Mouse (Mus musculus) ovary, postnatal 10 days (tissue): Measurements from ENCODE around the gene Eipr1.
A peak's percentile ranks its signal among the peaks of the same experiment; 100 is the strongest.
"Not testable (repeated sequence)": the region's sequence is repeated elsewhere in the genome, so short reads cannot be mapped to it uniquely, and the experiment has no call there.

Experiments
- DNase-seq: peaks from one replicate; pipeline ENCODE4 v3.0.0; 2022; ENCODE audit warnings: low spot score

Eipr1 gene

DNA sequence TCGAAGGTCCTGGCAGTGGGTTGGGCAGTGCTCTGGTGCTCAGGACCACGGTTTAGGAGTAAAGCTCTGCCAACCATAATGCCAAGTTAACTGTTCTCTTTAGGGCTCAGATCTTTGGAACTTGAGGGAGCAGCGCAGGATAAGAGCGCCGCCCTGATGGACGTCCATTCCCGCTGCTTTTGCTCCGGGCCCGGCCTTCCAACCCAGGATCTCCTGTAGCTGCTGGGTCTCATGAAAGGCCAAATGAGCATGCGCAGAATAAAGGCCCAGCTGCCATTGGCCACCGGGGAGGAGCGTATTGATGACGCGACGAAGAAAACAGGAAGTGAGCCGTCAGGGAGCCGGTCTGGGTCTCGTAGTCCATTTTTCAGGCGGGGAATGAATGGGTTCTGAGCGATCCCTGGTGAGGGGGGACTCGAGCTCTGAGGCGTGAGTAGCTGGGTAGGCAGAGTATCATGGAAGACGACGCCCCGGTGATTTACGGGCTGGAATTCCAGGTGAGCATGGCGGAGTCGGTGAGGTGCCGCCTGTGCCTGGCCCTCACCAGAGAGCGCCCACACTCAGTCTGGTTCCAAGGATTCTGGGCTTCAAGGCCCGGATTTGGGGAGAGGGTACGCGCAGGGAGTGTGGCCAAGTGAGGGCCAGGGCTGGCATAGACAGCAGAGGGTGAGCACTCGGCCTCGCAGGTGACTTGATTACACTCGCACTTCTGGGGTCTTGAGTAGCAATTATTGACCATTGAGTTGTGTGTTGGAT, at the start of gene Eipr1:
Gene Eipr1, plus strand, starts transcription at position 296 of the 756 bp plus-strand sequence.
- DNase-seq, result peak; percentile 55

DNA sequence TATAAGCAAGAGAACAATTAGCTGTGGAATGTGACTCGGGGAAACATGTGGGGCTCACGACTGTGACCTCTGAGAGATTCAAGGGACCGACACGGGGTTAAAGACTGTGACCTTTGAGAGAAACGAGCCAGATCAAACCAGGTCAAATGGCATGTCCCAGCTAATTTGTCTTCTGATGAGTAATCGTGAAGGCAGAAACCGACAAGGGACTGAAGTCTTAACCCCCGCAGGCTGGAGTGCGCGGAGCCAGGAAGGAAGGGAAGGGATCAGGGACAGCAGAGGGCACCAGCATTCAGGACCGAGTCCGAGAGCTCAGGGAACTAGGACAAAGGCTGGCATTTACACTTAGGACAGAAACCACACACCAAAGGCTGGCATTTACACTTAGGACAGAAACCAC, 47.2 kb upstream of the Eipr1 start:
- no peak for DNase-seq

DNA sequence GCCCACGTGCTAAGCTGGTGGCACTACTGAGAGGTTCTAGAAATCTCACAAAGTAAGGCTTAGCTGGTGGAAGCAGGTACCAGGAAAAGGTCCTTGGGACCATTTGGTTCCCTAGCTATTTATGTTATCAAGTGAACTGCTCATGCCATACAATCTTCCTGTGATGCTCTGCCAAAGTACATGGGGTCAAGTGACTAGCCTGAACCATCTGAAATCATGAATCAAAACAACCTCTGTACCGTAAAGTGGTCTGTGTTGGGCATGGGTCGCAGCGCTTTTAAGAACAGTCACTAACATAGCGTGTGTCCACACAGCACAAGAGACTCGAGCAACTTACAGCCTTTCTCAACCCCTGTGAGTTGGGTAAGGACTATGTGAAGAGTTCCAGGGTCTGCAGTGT, 46.4 kb upstream of the Eipr1 start:
- no peak for DNase-seq

DNA sequence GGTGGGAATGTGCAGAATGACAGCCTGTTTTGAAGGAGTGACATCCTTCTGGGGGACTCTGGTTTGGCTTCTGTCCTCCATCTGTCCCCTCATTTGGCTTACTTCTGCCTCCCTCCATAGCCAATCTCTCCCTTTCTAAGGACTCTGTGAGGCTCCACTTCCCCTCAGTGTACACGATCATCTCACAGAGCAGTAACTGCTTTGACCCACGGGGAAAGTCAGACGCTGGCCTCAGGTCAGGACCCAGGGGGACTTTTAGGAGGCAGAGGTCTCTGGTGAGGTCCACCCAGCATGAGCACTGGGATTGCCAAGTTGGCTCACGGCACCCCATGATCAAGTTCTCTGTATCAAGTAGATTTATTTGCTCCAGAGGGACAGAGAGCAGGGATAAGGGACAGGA, 43.4 kb upstream of the Eipr1 start:
- no peak for DNase-seq

DNA sequence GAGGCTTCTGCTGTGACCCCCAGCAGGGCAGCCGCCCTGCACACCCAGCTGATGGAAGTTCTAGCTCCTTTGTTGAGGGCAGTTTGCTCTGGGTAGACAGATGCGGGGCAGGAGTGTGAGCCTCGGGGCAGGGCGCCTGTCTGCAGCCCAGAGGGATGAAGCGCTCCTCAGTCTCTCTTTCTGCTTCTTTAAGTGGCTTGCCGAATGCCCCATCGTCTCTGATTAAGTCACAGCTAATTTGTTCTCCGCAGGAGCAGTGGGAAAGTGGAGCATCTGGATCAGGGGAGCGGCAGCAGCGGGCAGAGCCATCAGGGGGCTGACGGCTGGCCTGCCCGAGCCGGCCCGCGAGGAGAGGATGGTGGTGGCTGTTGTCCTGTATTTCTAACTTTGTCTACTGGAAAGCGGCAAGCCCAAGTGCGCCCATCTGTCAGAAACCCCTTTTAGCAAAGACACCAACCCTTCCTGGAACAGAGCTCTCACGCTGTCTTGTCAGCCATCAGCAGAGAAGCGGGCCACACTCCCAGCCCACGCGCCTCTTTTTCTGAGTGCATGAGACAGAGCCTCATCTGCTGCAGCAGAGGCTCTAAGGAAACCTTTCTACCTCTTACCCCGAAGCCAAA, 40.9 kb upstream of the Eipr1 start:
- DNase-seq, result no peak

DNA sequence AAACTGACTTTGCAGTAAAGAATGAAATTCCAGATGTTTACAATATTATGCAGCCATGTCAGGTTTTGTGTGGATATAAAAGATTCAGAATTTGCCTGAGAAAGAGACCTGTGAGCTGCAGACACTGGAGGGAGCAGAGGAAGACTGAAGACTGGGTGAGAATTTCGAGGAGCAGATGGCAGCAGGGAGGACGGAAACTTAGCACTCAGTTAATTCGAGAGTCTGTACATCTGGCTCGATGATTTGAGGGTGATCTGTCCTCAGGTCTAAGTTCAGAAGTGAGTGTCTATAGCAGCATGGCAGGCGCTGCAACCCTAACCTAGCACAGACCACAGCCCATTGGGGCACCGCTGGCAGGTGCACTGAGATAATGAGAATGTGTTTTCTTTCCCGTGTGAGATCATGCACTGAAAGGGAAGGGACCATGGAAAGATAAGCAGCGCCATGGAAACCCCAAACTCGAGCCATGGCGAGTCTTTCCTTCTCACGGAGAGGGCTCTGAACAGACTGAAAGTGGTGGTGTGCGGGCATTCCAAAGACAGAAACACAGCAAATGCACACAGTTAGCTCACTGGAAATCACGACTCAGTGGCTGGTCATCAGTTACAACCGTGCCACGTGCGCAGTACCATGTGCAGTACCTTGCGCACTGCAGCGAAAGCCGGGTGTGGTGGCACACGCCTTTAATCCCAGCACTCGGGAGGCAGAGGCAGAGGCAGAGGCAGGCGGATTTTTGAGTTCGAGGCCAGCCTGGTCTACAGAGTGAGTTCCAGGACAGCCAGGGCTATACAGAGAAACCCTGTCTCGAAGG, 36.6 kb upstream of the Eipr1 start:
- DNase-seq, result no peak

DNA sequence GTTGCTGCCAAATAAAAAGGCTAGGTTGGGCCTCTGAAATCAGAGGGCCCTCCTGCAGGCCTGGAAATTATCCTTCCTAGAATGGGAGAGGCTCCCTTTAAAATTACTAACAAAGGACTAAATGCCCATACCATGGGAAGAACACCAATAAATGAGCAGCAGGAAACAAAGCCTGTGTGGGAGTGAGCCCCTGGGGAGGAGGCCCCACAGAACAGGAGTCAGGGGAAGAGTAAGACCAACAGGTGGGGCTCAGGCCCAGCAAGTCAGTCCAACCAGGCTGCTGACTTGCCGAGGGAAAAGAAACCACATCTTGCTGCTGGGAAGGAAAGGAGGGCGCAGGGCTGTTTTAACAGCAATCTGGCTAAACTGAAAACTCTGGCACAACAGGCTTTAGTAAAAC, 34.5 kb upstream of the Eipr1 start:
- DNase-seq, result no peak

DNA sequence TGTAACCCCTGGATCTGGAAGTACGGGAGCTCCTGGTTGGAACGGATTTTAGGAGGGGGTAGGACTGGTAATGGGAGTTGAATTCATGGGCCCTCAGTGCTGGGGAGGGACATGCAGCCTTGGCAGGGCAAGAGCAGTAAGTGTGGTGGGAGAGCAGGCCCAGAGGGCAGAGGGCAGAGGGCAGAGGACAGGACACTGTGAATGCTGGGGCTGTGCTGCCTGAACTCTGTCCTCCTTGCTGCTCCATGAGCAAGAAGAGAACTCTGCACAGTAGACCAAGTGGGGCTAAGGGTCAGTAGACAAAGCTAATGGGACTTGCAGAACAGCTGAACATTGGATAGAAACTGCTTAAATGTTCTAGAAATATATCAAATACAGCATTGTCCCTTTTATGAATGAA, 33.5 kb upstream of the Eipr1 start:
- no peak for DNase-seq

DNA sequence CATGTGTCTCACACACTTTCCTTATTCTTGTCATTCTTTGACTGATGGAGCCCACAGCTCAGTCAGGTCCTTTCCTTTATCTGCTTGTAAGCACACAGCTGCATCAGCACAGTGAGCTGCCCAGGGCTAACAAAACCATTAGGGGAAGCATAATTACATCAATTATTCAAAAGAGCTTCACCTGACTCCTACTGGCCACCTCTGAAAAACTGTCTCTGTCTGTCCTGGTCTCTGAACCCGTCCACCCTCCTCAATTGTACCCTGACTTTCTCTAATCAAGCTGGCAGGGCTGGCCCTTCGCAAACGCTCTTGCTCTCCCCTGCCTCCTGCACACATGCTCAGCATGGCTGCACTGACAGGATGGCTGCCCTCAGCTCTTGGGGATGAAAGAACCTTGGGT, 27.2 kb upstream of the Eipr1 start:
- DNase-seq, result no peak

DNA sequence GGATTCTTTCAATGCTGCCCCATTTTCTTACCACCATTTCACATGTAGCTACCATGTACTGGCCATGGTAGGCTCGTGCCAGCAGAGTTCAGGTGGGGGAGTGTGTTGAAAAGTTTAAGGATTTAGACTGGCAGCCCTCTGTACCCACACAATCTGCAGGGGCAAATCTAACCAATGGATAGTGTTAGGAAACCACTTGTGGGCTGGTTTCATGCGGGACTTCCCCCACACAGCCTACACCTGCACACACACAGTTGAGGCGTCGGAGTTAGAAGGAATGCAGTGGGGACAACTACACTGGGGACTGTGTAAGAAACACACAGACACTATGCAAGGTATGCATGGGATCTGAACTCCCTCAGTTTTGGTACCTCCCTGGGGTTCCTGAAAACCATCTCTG, 25.4 kb upstream of the Eipr1 start:
- DNase-seq, result no peak

DNA sequence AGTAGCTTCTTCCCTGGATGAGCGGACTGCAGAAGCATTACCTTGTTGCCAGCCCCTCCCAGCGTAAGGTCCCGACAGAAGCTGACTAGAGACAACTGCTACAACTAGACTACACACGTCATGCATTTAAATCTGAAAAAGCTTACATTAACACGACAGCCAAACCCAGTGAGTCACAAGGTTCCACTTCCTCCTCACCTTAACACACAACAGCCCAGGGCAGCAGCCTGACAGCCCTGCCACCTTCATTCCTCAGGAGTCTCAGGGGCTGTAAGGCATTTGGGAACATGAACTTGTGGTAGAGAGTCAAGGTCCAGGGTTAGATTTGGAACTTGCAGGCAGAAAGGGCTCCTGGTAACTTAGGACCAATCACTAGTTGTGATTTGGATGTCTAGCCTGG, 24.5 kb upstream of the Eipr1 start:
- no peak for DNase-seq

DNA sequence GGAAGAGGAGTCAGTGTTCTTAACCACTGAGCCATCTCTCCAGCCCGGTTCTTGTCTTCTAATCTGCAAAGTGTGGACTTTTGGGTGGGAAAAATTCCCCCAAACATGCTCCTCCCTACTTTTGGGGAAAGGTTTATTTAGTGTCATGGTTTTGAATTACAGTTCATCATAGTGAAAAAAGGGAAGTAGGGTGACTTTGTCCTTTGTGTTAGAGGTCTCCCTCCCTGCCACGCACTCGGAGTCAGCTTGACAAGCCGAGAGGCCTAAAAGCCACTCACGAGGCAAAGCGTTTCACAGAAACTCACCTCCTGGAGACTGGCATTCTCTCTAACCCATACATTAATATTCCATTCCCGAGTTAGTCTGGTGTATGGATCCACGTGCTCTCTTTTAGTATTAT, 19.0 kb upstream of the Eipr1 start:
- DNase-seq, result no peak

DNA sequence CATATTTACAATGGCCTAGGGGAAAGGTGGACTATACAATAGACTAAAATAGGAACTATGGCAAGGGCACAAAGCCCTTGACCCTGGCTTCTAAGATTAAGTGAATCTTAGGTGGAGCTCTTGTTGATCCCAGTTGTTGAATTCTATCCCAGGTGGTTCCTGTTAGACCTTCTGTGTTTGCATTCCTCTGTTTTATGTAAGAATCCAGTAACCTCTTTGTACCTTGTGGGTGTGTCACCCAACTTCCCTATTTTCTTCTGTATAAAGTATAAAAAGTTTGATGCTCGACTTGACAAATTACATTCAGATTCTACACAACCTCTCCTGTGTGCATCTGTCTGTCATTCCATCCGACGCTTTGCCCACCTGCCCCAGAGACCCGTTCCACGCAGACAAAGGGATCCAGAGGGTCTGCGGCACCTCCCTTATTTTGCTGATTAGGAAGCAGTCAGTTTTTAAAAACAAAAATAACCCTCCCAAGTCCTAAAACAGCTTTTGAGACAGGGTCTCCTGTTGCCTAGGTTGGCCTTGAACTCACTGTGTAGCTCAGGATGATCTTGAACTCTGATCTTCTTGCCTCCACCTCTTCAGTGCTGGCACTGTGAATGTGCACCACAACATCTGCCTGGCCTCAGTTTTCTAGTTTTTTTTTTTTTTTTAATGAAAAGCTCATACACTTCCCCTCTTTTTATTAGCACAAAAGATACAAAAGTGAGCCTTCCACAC, 17.9 kb upstream of the Eipr1 start:
- DNase-seq, result not testable (repeated sequence)

DNA sequence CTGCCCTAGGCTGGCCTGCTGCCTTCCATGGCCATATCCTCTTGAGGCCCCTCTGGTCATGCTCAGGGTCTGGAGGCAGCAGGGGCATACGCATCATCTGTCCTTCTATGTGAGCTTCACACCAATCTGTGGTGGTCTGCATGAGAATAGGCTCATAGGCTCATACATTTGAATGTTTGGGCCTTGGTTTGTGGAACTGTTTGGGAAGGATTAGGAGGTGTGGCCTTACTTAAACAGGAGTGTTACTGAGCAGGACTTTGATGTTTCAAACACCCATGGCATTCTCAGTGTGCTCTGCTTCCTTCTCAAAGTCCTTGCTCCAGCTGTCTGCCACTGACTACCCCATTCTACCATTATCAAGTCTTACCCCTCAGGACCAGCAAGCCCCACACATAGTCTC, 17.3 kb upstream of the Eipr1 start:
- DNase-seq, result no peak

DNA sequence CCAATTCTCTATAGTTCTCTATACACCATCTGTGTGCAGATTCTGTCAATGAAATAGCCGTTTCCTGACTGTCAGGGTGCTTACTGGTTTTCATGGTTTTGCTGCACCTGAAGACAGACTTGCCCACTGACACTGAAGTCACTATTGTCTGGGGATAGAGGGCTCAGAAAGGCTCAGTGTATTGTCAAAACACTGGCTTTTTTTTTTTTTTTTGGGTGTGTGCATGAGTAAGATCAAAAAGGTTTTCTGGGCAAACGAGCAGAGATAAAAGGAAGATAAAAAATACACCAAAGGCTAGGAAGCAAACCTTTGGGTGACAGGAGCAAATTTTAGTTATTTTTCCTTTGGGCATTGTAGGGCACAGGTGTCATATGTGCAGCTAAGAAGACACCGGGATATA, 16.3 kb upstream of the Eipr1 start:
- no peak for DNase-seq

DNA sequence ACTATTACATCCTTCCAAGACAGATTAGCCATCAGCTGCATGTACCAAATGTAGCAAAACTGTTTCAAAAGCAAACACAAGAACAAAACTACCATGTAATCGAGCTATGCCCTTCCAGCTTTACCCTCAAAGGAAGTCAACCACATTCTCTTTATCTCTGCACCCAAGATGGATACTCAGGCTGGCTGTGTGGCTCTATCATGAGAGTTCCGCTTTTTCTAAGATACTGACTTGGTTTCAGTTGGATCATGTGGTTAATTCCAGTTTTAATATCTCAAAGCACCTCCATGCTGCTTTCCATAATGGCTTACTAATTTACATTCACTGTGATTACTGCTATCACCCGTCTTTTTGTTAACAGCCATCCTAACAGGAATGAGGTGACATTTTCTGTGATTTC, 8.3 kb upstream of the Eipr1 start:
- DNase-seq, result no peak

DNA sequence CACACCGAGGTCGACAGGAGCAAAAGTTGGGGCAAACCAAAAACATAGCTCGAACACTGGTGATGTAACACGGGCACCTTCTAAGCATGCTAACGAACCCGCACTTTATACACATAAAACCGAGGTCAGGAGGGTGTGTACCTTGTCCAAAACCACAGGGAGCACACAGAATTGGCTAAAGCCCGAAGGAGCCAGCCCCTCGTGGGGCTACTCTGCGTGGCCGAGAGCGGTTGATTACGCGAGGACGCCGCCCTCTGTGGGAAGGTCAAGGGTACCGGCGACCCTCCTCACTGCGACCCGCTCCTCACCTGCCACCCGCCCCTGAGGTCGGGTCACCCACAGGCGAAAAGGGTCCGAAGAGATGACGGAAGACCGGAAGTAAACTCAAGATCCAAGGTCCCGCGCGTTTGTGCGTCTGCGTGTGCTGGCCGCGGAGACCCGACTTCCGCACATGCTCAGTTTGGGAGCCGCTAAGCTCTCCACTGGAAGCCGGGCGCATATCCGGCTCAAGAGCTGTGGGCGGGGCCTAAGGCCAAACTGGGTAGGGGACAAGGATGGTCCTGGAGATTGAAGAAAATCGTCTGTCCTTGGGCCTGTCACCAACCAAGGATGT, 1.5 kb upstream of the Eipr1 start, which contains the start of gene Trappc12:
Gene Trappc12, minus strand, starts transcription at position 452 of the 613 bp plus-strand sequence.
- peak; percentile 39 for DNase-seq

DNA sequence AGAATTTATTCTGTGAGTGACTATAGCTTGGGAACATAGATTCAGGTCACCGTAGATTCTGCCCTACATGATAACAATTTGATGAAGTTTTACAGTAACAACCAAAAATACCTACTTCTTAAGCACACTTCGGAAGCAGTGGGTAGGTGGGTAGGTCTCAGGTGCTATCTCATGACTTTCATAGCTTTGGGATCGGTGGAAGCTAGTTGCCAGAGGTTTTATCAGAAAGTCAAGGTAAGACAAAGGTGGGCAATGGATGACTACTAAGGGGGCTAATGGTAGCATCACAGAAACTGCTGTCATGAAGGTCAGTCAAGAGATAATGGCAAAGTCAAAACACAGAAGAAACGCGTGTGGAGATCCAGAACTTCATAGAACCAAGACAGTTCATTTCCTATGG, 727 bp upstream of the Eipr1 start:
- DNase-seq, result no peak

DNA sequence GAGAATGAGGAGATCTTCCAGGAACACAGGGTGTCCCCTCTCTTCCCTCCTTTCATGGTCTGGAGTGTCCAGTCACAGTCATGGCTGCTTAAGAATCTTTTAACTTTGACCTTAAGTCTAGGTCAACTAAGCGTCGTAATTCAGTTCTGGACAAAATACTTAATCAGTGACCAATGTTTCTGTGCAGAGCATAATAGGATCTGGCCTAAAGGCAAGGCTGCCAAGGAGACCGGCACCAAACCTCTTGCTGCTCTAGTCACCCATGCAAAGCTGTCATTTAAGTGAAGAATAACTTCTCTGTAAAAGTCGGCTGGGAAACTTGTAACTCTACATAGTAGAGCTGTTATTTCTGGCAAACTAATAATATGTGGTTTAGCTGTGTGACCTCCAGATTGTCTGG, 4.4 kb downstream of the Eipr1 start:
- DNase-seq, result no peak

DNA sequence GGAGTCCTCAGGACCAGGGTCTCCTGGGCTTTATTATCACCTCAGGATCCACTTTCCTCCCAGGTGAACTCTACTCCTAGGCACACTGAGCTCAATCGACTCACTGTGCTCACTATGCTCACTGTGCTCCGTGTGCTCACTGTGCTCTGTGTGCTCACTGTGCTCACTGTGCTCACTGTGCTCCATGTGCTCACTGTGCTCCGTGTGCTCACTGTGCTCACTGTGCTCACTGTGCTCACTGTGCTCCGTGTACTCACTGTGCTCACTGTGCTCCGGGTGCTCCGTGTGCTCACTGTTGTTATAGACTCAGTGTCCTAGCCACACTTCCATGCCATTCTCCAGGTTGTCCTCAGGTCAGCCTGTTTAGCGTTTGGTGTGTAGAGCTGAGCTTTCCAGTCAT, 18.4 kb downstream of the Eipr1 start:
- no peak for DNase-seq

DNA sequence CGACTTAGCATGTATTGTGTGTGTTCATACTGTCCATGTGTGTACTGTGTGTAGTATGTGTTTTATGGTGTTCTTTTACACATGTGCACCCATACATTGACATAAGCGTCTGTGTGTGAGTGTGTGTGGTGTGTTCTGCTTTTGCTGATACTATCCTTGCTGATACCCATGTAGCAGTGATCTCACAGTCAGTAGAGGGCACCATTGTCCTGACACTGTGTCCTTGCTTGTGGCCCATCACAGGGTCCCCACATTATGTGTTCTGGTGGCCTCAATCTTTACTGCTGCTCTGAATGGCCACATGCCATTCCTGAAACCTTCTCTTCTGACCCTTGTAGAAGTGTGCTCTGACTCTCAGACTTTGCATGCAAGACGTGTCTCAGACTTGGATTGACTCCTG, 22.2 kb downstream of the Eipr1 start:
- DNase-seq, result no peak

DNA sequence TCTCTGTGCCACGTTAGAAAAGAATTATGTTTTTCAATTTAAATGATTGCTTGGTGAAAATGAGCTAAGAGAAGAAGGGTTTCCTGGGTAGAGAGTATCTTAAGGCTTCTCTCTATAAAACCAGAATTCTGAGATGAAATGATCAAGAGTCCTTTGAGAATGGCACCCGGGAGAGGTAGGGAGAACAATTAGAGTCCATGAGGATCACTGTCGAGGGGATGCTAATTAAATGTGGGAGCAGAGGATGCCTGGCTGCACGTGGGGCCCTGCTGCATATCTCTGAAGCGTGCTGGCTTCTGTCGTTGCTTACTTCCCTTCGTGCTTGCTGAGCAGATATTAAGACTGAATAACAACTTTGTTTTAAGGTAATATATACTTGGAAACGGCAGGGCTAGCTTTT, 23.5 kb downstream of the Eipr1 start:
- DNase-seq, result no peak
